Mouse (Mus musculus) kidney, embryonic 15.5 days (tissue): ENCODE measurements at regions not wholly inside any gene's neighbourhood (a gene's known extent, or its start where the extent isn't known, plus 50 kb on each side); places are given as distances from the start of the nearest gene placed in this dataset.

Experiments
- ATAC-seq: fragments of 200-750 bp; cut with Nextera tagmentation; replicated peaks from 2 replicates; pipeline ENCODE4 v1.8.0; 2017; ENCODE audit warnings: moderate TSS enrichment; ENCODE audit not compliant: low FRiP score
- H3K27ac ChIP-seq: fragments of 300-500 bp; sonication (generic); 2 replicates; pipeline ENCODE4 v1.5.1; 2015; ENCODE audit warnings: mild to moderate bottlenecking, inconsistent platforms
- H3K27me3 ChIP-seq: fragments of 300-500 bp; sonication (generic); 2 replicates; pipeline ENCODE4 v1.6.1; 2015; ENCODE audit warnings: inconsistent platforms
- H3K36me3 ChIP-seq: fragments of 300-500 bp; sonication (generic); 2 replicates; pipeline ENCODE4 v1.6.1; 2015; ENCODE audit warnings: inconsistent platforms
- H3K4me1 ChIP-seq: fragments of 300-500 bp; sonication (generic); 2 replicates; pipeline ENCODE4 v1.6.1; 2015; ENCODE audit warnings: inconsistent platforms
- H3K4me2 ChIP-seq: fragments of 300-500 bp; sonication (generic); 2 replicates; pipeline ENCODE4 v1.6.1; 2015; ENCODE audit warnings: moderate library complexity, mild to moderate bottlenecking, inconsistent platforms
- H3K4me3 ChIP-seq: fragments of 300-500 bp; sonication (generic); replicated peaks from 2 replicates; pipeline ENCODE4 v1.5.1; 2015; ENCODE audit warnings: mild to moderate bottlenecking, inconsistent platforms
- H3K9ac ChIP-seq: fragments of 300-500 bp; sonication (generic); 2 replicates; pipeline ENCODE4 v1.6.1; 2015; ENCODE audit warnings: mild to moderate bottlenecking, inconsistent platforms
- H3K9me3 ChIP-seq: fragments of 300-500 bp; sonication (generic); replicated peaks from 2 replicates; pipeline ENCODE4 v1.6.1; 2016; ENCODE audit warnings: inconsistent platforms
- WGBS: fragments of 180-500 bp; shearing (Covaris S2); methylation state at CpG from one replicate; pipeline ENCODE4 v1.1.7; 2015; ENCODE audit warnings: mixed read lengths; 5-methylcytosine and 5-hydroxymethylcytosine counted together

- no peak overlapping the region for H3K4me3 ChIP-seq
- peaks cover 10% of the 10 kb centered on the region for H3K4me1 ChIP-seq
- H3K9ac ChIP-seq, result no peak overlapping the region
- 79% methylated on average over 9 of the region's 9 CpGs for WGBS
- H3K36me3 ChIP-seq, result no peaks in the 10 kb centered on the region
- 0 out of 2 replicates have a peak, but pooled peaks have one; percentile 43 for ATAC-seq
- no peak overlapping the region for H3K27ac ChIP-seq
- no peak overlapping the region for H3K4me2 ChIP-seq
- no peaks in the 10 kb centered on the region for H3K27me3 ChIP-seq
- no peaks in the 10 kb centered on the region for H3K9me3 ChIP-seq
These were observed 186.9 kb downstream of the Tdh start for GRCm38 (mm10) chr14:63321931-63322510.
